Mouse (Mus musculus) T-helper 17 cell (primary cell): ENCODE measurements at regions not wholly inside any gene's neighbourhood (a gene's known extent, or its start where the extent isn't known, plus 50 kb on each side); places are given as distances from the start of the nearest gene placed in this dataset.

Experiments
- in situ Hi-C, 2 experiments: fragments of 300-600 bp; cut with MboI, MseI; formaldehyde crosslinking; loops; 1 replicate in 1 of 2; 2 replicates in 1 of 2; pipeline ENCODE4 v1.15.1; 2025; ENCODE audit warnings: high pct_unique_total_duplicates in 2 of 2

DNA sequence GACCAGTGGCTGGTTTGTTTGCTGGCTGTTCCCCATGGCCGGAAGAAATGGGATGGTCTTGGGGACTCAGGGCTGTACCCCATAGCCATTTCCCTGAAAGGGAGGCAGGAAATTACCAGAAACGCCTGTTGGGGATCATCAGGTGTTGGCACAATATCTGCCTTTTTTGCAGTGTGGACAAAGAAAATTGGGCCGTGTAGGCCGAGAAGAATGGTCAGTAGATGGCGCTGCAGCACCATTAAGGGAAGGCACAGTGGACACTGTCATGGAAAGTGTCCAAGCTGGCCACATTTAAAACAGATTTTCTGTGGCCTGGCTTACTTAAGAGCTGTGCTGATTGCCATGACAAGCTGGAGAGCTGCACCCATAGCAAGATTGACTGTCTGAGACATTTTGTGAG lies 358.1 kb downstream of the Slxl1 start:
- in situ Hi-C loops: loop anchor here (5.0 to 10.0 kb wide), 3 partner anchors 127 to 242 kb away; no protein-coding TSS in a partner anchor
